Mouse (Mus musculus) neural tube, embryonic 14.5 days (tissue): ENCODE measurements at regions not wholly inside any gene's neighbourhood (a gene's known extent, or its start where the extent isn't known, plus 50 kb on each side); places are given as distances from the start of the nearest gene placed in this dataset.
A peak's percentile ranks its signal among the peaks of the same experiment; 100 is the strongest.

Source experiments
- ATAC-seq: fragments of 200-750 bp; cut with Nextera tagmentation; 2 replicates; pipeline ENCODE4 v1.8.0; 2017; ENCODE audit warnings: low read depth, mild to moderate bottlenecking, moderate TSS enrichment, moderate library complexity
- H3K27ac ChIP-seq: fragments of 300-500 bp; sonication (generic); 2 replicates; pipeline ENCODE4 v1.5.1; 2014; ENCODE audit warnings: low read depth, mild to moderate bottlenecking, control low read depth, low read length, moderate library complexity, mixed read lengths
- H3K27me3 ChIP-seq: fragments of 300-500 bp; sonication (generic); 2 replicates; pipeline ENCODE4 v1.6.1; 2014; ENCODE audit warnings: low read length; ENCODE audit not compliant: control insufficient read depth, insufficient read depth
- H3K36me3 ChIP-seq: fragments of 300-500 bp; sonication (generic); 2 replicates; pipeline ENCODE4 v1.6.1; 2014; ENCODE audit warnings: low read length, mixed read lengths; ENCODE audit not compliant: control insufficient read depth, insufficient read depth
- H3K4me1 ChIP-seq: fragments of 300-500 bp; sonication (generic); 2 replicates; pipeline ENCODE4 v1.6.1; 2014; ENCODE audit warnings: low read length; ENCODE audit not compliant: control insufficient read depth, insufficient read depth
- H3K4me2 ChIP-seq: fragments of 300-500 bp; sonication (generic); 2 replicates; pipeline ENCODE4 v1.6.1; 2014; ENCODE audit warnings: mild to moderate bottlenecking, low read depth, low read length, control low read depth
- H3K4me3 ChIP-seq: fragments of 300-500 bp; sonication (generic); 2 replicates; pipeline ENCODE4 v1.5.1; 2014; ENCODE audit warnings: low read depth, low read length, control low read depth, mixed read lengths
- H3K9ac ChIP-seq: fragments of 300-500 bp; sonication (generic); replicated peaks from 2 replicates; pipeline ENCODE4 v1.6.1; 2014; ENCODE audit warnings: low read depth, mild to moderate bottlenecking, control low read depth, low read length, mixed read lengths
- H3K9me3 ChIP-seq: fragments of 300-500 bp; sonication (generic); 2 replicates; pipeline ENCODE4 v1.6.1; 2016; ENCODE audit warnings: low read length; ENCODE audit not compliant: control insufficient read depth
- WGBS: fragments of 180-500 bp; shearing (Covaris S2); extraction: QIAGEN DNeasy Blood & Tissue Kit; methylation state at CpG from one replicate; pipeline ENCODE4 v1.1.7; 2014; 5-methylcytosine and 5-hydroxymethylcytosine counted together

DNA sequence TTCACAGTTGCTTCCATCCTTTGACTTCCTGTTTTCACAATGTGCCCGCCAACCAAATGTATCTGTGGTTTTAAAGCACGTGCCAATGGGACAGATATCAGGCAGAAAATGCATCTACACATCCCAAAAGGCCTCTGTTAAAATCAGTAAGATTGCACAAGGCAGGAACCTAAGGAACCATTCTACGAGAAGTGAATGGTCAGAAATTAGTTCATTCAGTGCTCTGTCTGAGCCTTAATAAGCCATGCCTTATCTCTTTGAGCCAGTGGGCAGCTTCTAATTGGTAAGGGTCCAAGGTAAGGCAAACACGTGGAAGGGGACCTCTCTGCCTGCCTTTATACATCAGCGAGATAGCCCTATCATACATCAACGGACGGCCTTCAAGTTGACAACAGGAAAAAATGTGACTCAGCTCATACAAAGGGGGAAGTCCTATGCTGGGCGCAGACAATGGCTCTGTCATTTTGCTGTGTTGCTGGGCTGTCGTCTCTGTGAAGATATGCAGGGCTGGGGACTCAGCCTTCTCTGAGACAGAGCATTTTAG is 78.3 kb upstream of the Tet2 start:
- Histone ChIP-seq H3K36me3 (no peaks in the 10 kb centered on the region), H3K4me3 (no peak overlapping the region), H3K9me3 (no peaks in the 10 kb centered on the region), H3K9ac (no peak overlapping the region), H3K4me1 (no peaks in the 10 kb centered on the region), H3K4me2 (no peak overlapping the region), H3K27me3 (no peaks in the 10 kb centered on the region), H3K27ac (no peak overlapping the region)
- WGBS: 67% methylated on average over 9 of the region's 9 CpGs
- ATAC-seq: no peak

DNA sequence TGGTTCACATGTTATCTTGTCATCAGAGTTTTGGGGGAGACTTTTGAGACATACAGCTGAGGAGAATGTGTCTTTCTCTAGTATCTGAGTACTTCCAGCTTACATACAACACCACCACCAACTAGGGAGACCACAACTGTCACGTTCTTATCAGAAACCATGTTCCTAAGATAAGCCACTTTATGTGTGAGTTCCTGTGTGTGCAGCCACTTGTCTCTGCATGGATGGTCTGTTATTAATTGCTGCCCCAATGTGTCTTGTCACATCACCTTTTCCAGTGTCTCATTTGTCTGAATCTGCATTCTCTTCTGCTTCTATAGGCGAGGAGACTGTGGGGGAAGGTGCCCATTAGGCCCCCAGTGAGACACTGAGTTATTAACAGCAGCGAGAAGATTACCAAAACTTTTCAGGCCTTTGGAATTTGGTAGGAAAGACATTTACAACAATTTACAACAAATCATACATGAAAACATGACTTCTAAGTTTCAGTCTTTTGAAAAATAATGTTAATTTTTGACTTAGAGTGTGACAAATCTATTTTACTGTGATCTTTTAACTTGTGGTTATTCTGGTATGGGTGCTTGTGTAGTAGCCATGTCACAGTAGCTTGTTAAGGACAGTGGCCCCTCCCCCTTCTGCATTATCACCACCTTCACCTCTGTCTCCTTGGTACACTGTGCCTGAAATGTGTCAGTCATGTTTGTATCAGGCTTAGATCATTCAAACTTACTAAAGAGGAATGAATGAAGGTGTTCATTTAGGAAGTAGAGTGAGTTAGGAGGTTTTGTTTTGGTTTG is 79.3 kb upstream of the Tet2 start:
- Histone ChIP-seq H3K4me3 (no peak overlapping the region), H3K27me3 (no peaks in the 10 kb centered on the region), H3K9ac (no peak overlapping the region), H3K9me3 (no peaks in the 10 kb centered on the region), H3K4me1 (no peaks in the 10 kb centered on the region), H3K4me2 (no peak overlapping the region), H3K27ac (no peak overlapping the region), H3K36me3 (no peaks in the 10 kb centered on the region)
- no peak for ATAC-seq
- WGBS: 82% methylated on average over 3 of the region's 3 CpGs

DNA sequence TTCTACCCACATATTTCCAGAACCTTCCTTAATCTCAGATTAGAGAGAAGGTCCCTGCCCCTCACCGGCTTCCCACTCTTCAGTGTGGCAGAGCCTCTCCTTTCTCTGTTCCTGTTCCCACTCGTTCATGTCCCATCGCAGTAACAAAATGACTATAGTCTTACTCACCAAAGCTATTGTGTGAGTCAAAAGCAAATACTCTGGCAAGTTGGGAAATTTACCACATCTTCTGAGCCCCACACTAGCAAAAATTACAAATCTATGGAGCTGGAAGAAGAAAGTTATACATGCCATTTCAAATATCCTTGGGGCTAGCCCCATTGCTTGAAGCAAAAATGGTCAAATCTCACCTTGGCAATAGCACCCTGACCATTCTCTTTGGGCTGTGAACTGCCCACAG is 80.1 kb upstream of the Tet2 start:
- H3K27ac ChIP-seq: no peak overlapping the region
- no peak overlapping the region for H3K4me2 ChIP-seq
- no peaks in the 10 kb centered on the region for H3K27me3 ChIP-seq
- H3K36me3 ChIP-seq: no peaks in the 10 kb centered on the region
- no peak overlapping the region for H3K4me3 ChIP-seq
- ATAC-seq: no peak
- H3K4me1 ChIP-seq: no peaks in the 10 kb centered on the region
- no peaks in the 10 kb centered on the region for H3K9me3 ChIP-seq
- H3K9ac ChIP-seq: no peak overlapping the region
- WGBS: 94% methylated on average over 3 of the region's 3 CpGs

DNA sequence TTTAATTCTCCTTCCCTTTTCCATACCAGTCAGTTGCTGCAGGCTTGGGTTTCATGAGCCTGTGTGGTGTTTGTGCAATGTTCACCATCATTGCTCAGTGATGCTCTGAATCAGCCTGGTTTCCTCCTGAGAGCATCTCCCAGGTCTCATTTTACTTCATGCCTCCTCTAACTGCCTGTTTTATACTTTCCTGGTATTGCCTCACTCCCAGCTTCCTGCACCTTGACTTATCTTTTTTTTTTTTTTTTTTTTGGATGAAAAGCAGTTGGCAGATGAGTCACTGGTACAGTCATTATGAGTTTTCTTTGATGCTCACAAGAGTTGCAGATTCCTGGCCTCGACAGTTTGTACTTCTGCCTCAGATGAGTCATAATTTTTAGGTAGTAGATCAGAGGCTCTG is 81.5 kb upstream of the Tet2 start:
- WGBS: 61% methylated on average over 1 of the region's 1 CpGs
- Histone ChIP-seq H3K36me3 (no peaks in the 10 kb centered on the region), H3K9me3 (no peaks in the 10 kb centered on the region), H3K4me1 (no peaks in the 10 kb centered on the region), H3K4me3 (no peak overlapping the region), H3K27ac (no peak overlapping the region), H3K27me3 (no peaks in the 10 kb centered on the region), H3K9ac (no peak overlapping the region), H3K4me2 (no peak overlapping the region)
- ATAC-seq: no peak

DNA sequence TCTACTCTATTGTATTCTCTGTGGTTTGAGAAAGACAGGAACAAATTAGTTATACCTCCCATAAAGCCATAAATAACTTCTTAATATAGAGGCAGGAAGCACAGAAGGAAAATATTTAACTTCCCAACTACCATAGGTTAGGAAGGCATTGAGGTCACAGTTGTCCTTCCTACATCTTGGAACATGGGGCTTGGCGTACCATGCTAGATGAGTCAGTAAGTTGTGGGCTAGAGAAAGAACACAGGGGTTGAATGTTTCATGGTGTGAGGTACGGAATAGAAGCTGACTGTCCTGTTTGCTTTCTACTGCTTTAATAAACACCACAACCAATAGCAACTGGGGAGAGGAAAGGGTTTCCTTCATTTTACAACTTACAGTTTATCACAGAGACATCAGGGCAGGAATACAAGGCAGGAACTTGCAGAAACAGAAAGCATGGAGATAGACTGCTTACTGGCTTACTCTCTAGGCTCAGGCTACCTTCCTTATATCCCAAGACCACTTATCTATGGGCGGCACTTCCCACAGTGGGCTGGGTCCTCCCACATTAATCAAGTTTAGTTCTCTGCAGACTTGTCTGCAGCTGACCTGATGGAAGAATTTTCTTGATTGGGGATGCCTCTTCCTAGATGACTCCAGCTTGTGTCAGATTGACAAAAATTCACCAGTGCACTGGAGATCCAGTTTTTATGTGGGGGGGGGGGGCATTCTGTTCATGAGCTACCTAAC is 82.3 kb upstream of the Tet2 start:
- no peak for ATAC-seq
- H3K36me3 ChIP-seq: no peaks in the 10 kb centered on the region
- H3K27me3 ChIP-seq: no peaks in the 10 kb centered on the region
- no peak overlapping the region for H3K4me3 ChIP-seq
- H3K27ac ChIP-seq: no peak overlapping the region
- H3K4me2 ChIP-seq: no peak overlapping the region
- 87% methylated on average over 3 of the region's 3 CpGs for WGBS
- H3K9me3 ChIP-seq: no peaks in the 10 kb centered on the region
- no peak overlapping the region for H3K9ac ChIP-seq
- no peaks in the 10 kb centered on the region for H3K4me1 ChIP-seq

DNA sequence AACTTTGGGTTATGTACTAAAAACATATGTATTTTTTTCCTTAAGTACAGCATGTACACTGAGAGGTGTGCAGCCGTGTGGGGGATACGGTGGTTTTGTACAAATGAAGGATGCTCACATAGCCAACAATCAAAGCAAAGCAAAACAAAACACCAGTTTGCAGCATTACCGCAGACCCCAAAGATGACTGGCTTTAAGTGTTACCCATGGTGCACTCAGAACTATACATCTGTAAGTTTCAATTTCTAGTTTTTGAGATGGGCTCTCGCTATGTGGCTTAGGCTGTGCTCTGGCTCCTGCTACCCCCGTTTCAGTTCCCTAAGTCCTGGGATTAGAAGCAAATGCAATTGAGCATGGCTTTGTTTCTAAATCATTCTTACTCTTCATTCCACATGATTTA is 89.4 kb upstream of the Tet2 start:
- H3K4me1 ChIP-seq: no peaks in the 10 kb centered on the region
- no peak overlapping the region for H3K4me3 ChIP-seq
- ATAC-seq: no peak
- H3K27ac ChIP-seq: no peak overlapping the region
- no peaks in the 10 kb centered on the region for H3K27me3 ChIP-seq
- 90% methylated on average over 5 of the region's 5 CpGs for WGBS
- H3K36me3 ChIP-seq: no peaks in the 10 kb centered on the region
- no peaks in the 10 kb centered on the region for H3K9me3 ChIP-seq
- no peak overlapping the region for H3K9ac ChIP-seq
- H3K4me2 ChIP-seq: no peak overlapping the region

DNA sequence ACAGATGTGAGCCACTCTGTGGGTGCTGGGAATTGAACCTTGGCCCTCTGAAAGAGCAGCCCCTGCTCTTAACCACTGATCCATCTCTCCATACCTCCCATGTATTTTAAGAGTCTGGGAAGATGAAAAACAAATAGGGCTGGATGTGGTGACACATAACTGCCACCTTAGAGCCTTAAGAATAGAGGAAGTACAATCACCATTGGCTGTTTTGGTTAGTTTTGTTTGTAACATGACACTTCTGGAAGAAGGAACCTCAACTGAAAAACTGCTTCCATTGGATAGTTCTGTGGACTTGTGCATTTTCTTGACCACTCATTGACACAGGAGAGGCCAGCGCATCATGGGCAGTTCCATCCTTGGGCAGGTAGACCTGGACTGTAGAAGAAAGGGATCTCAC is 100.7 kb upstream of the Tet2 start:
- Histone ChIP-seq H3K9me3 (no peaks in the 10 kb centered on the region), H3K4me3 (no peak overlapping the region), H3K27me3 (no peaks in the 10 kb centered on the region), H3K27ac (no peak overlapping the region), H3K4me2 (no peak overlapping the region), H3K4me1 (no peaks in the 10 kb centered on the region), H3K9ac (no peak overlapping the region), H3K36me3 (no peaks in the 10 kb centered on the region)
- ATAC-seq: no peak
- WGBS: 97% methylated on average over 1 of the region's 1 CpGs

DNA sequence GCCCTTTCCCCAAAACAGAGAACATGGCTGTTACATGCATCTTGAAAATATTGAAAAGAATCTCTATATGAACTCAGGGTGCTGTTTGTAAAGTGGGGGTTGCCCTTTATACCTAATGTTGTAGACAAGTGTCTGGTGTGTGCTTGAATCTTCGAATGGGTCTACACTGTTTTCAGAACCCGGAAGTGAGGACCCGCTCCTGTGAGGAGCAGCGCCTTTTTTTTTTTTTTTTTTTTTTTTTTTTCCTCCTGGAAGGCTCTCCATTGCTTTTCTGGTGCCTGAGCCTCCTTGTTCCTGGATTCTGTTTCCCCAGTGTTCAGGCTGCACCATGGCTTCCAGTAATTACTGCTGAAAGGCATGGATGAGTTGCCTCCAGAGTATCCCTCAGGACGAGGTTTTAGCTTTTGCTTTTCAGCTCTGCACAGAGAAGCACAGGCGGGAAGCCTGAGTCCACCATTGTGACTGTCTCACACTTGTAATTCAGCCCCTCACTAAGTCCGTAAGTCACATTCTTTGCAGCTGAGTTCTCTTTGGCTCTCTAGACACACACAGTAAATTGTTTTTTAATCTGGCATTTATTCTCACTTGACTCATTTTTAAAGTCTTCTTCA is 101.6 kb upstream of the Tet2 start:
- Histone ChIP-seq H3K27me3 (no peaks in the 10 kb centered on the region), H3K27ac (no peak overlapping the region), H3K4me3 (no peak overlapping the region), H3K9me3 (no peaks in the 10 kb centered on the region), H3K9ac (no peak overlapping the region), H3K4me1 (no peaks in the 10 kb centered on the region), H3K4me2 (peak overlapping the region; percentile 14; the same call in 1 of the 2 replicates), H3K36me3 (no peaks in the 10 kb centered on the region)
- WGBS: 45% methylated on average over 7 of the region's 7 CpGs
- peak; percentile 58; the same call in 1 of the 2 replicates for ATAC-seq

DNA sequence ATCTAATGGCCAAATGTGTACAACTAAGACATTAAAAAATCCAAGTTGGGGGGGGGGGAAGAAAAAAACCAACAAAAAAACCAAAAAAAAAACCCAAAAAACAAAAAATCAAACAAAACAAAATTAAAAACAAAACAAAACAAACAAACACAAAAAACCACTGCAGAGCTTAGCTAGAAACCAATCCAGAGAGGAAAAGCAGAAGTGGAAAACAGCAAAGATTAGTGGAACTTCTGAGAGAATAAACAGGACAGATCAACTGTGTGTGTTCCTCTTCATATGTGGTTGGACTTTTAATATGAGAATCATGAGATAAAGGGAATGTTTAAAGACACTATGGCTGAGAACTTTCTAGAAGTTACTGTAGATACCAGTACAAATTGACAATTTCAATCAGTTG is 105.1 kb upstream of the Tet2 start:
- no peak for ATAC-seq
- H3K4me2 ChIP-seq: no peak overlapping the region
- H3K4me1 ChIP-seq: no peaks in the 10 kb centered on the region
- no peaks in the 10 kb centered on the region for H3K9me3 ChIP-seq
- H3K36me3 ChIP-seq: no peaks in the 10 kb centered on the region
- no peak overlapping the region for H3K4me3 ChIP-seq
- H3K27me3 ChIP-seq: no peaks in the 10 kb centered on the region
- H3K9ac ChIP-seq: no peak overlapping the region
- H3K27ac ChIP-seq: no peak overlapping the region
